In the genomic region with DNA sequence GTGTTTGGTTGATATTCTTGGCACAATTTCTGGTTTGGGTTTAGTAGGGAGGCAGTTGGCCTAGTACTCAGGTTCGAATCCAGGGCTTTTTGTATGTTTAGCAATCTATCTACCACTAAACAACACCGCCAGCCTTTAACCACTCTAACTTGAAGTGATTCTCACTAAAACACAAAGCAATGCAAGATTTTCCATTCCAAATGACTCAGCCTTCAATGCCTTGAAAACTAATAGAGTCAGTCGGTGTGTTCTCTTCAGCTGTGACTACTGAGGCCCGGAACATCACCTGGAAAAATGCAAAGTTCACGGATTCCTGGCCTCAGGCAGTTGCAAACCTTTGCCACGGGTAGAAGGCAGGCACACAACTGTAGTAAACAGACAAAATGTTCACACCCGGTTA, we compare ENCODE assay signal across 34 mouse cellular contexts. TPM values are rescaled to one million over a fixed set of nuclear protein-coding genes. Genes with fewer than 3 reads are reported as not detected.
A peak's percentile ranks its signal among the peaks of the same experiment; 100 is the strongest.
DNase-seq lines count a peak whose midpoint lies in the region; ATAC-seq and TF ChIP-seq lines count a peak whose summit lies in the region.
"Had no signal": no experiment of that assay in that cellular context is flagged by ENCODE, and none has a peak within 500 bp of the region (broad histone marks: within the 10 kb centered on the region; RNA-seq: fewer than 3 reads in every experiment).

No protein-coding gene starts in this region.

- no peak for ATAC-seq in hindbrain, postnatal 0 days
- no peak for ATAC-seq in hindbrain, embryonic 12.5 days (ENCODE audit: low FRiP score)
- ATAC-seq in neural tube, embryonic 13.5 days (ENCODE audit: low read depth), result no peak
- ATAC-seq: forebrain, embryonic 15.5 days; inflammation-experienced regulatory T-cells, adult 6 months; lung, postnatal 0 days; Patski had no signal

- H3K4me1 ChIP-seq in hindbrain, postnatal 0 days (ENCODE audit: insufficient read depth, low read length), result 0 out of 2 replicates have a peak, but pooled peaks cover 5% of the 10 kb centered on the region
- H3K4me1 ChIP-seq in hindbrain, embryonic 12.5 days, result peaks cover 14% of the 10 kb centered on the region; the same call in 1 of the 2 replicates
- H3K4me1 ChIP-seq in neural tube, embryonic 13.5 days (replicated peaks), result peaks cover 24% of the 10 kb centered on the region

- peak overlapping the region; percentile 36; the same call in 1 of the 2 replicates for H3K27ac ChIP-seq in hindbrain, postnatal 0 days
- no peak overlapping the region for H3K27ac ChIP-seq in hindbrain, embryonic 12.5 days
- H3K27ac ChIP-seq in neural tube, embryonic 13.5 days (replicated peaks), result no peak overlapping the region
- H3K27ac ChIP-seq: embryonic facial prominence, embryonic 13.5 days; forebrain, embryonic 10.5 days; forebrain, embryonic 15.5 days; limb, embryonic 13.5 days; stomach, postnatal 0 days had no signal

- peak; percentile 34 for DNase-seq in heart, adult 11 months
- no peak for DNase-seq in heart, adult 9 months (ENCODE audit: low spot score in 2 of 2)
- DNase-seq in hindbrain, postnatal 0 days (ENCODE audit: low spot score), result no peak
- DNase-seq in neural tube, embryonic 10.5 days (ENCODE audit: extremely low spot score, low spot score), result no peak
- DNase-seq in kidney, postnatal 10 days, result no peak
- DNase-seq: adrenal gland, postnatal 36 days; cerebellum, adult 18-20 months; cerebellum, postnatal 10 days; heart, postnatal 36 days; kidney, adult 11 months; kidney, postnatal 25 days; lung, postnatal 4 days; right cerebral cortex, postnatal 4 days; thymus, adult 18-20 months; thymus, postnatal 36 days had no signal

- H3K36me3 ChIP-seq in hindbrain, postnatal 0 days (ENCODE audit: insufficient read depth, low read length), result no peaks in the 10 kb centered on the region
- no peaks in the 10 kb centered on the region for H3K36me3 ChIP-seq in hindbrain, embryonic 12.5 days
- no peaks in the 10 kb centered on the region for H3K36me3 ChIP-seq in neural tube, embryonic 13.5 days
- H3K36me3 ChIP-seq: embryonic facial prominence, embryonic 13.5 days; forebrain, embryonic 10.5 days; forebrain, embryonic 15.5 days; limb, embryonic 13.5 days had no signal

- no peak for TF ChIP-seq CTCF in hindbrain, postnatal 0 days (IDR thresholded peaks at IDR 0.05; ENCODE audit: low read depth)

- no peaks in the 10 kb centered on the region for H3K27me3 ChIP-seq in hindbrain, postnatal 0 days (ENCODE audit: insufficient read depth, low read length)
- no peaks in the 10 kb centered on the region for H3K27me3 ChIP-seq in hindbrain, embryonic 12.5 days
- no peaks in the 10 kb centered on the region for H3K27me3 ChIP-seq in neural tube, embryonic 13.5 days
- H3K27me3 ChIP-seq: embryonic facial prominence, embryonic 13.5 days; forebrain, embryonic 15.5 days; limb, embryonic 13.5 days; Patski had no signal

- no peak overlapping the region for H3K4me2 ChIP-seq in hindbrain, postnatal 0 days (ENCODE audit: low read depth, low read length)
- no peak overlapping the region for H3K4me2 ChIP-seq in hindbrain, embryonic 12.5 days (replicated peaks)
- peak overlapping the region; percentile 30 for H3K4me2 ChIP-seq in neural tube, embryonic 13.5 days
- H3K4me2 ChIP-seq: embryonic facial prominence, embryonic 13.5 days; forebrain, embryonic 15.5 days; heart, embryonic 11.5 days; limb, embryonic 13.5 days; liver, embryonic 11.5 days had no signal

- H3K4me3 ChIP-seq in hindbrain, postnatal 0 days (ENCODE audit: low read length), result no peak overlapping the region
- no peak overlapping the region for H3K4me3 ChIP-seq in hindbrain, embryonic 12.5 days
- H3K4me3 ChIP-seq in neural tube, embryonic 13.5 days, result no peak overlapping the region
- H3K4me3 ChIP-seq: embryonic facial prominence, embryonic 13.5 days; forebrain, embryonic 10.5 days; forebrain, embryonic 15.5 days; limb, embryonic 13.5 days; megakaryocyte, embryonic 14.5 days had no signal

- no peak overlapping the region for H3K9ac ChIP-seq in hindbrain, postnatal 0 days (replicated peaks; ENCODE audit: low read length)
- H3K9ac ChIP-seq in hindbrain, embryonic 12.5 days, result no peak overlapping the region
- H3K9ac ChIP-seq in neural tube, embryonic 13.5 days, result no peak overlapping the region
- H3K9ac ChIP-seq: embryonic facial prominence, embryonic 13.5 days; forebrain, embryonic 15.5 days; limb, embryonic 13.5 days had no signal

- H3K9me3 ChIP-seq in hindbrain, postnatal 0 days (ENCODE audit: low read length), result no peaks in the 10 kb centered on the region
- no peaks in the 10 kb centered on the region for H3K9me3 ChIP-seq in hindbrain, embryonic 12.5 days (replicated peaks)
- no peaks in the 10 kb centered on the region for H3K9me3 ChIP-seq in neural tube, embryonic 13.5 days
- H3K9me3 ChIP-seq: embryonic facial prominence, embryonic 13.5 days; forebrain, embryonic 10.5 days; forebrain, embryonic 15.5 days; limb, embryonic 13.5 days; megakaryocyte, embryonic 14.5 days had no signal

- 70% methylated on average over 7 of the region's 7 CpGs for WGBS in hindbrain, postnatal 0 days
- WGBS in hindbrain, embryonic 12.5 days, result 86% methylated on average over 7 of the region's 7 CpGs
- 84% methylated on average over 7 of the region's 7 CpGs for WGBS in neural tube, embryonic 13.5 days

RNA-seq across cellular contexts. Expression of a gene that starts 3.2 kb away (rescaled TPM):
- 8.1 and 12.2 TPM in 2 replicates for total RNA-seq in hindbrain, postnatal 0 days (2014; rRNA removed)
- polyA plus RNA-seq in hindbrain, postnatal 0 days (2015; fragmentation: Nextera tagmentation; extraction: Ambion mirVana), result 1.5 and 2.7 TPM in 2 replicates
- polyA plus RNA-seq in hindbrain, embryonic 12.5 days (2016; fragmentation: Nextera tagmentation; extraction: Ambion mirVana), result 0.65 and 0.89 TPM in 2 replicates
- polyA plus RNA-seq in neural tube, embryonic 13.5 days (2015; fragmentation: Nextera tagmentation; extraction: Ambion mirVana), result 1.9 and 4.1 TPM in 2 replicates
- total RNA-seq: common myeloid progenitor, adult 5-6 weeks; gastrocnemius, postnatal 4 days; heart, postnatal 36 days; MEL; monocyte, adult 5-6 weeks had no signal
- polyA plus RNA-seq: embryonic facial prominence, embryonic 13.5 days; heart, embryonic 11.5 days; inflammation-experienced regulatory T-cells, adult 6 months; kidney, embryonic 14.5 days; liver, embryonic 11.5 days; lung, postnatal 0 days; spleen, adult 2 months had no signal

RNA-seq across cellular contexts. Expression of a gene that starts 37.3 kb away (rescaled TPM):
- total RNA-seq in hindbrain, postnatal 0 days (2014; rRNA removed), result 23.2 and 29.4 TPM in 2 replicates
- 23.8 and 27.9 TPM in 2 replicates for polyA plus RNA-seq in hindbrain, postnatal 0 days (2015; fragmentation: Nextera tagmentation; extraction: Ambion mirVana)
- 21.9 and 29.4 TPM in 2 replicates for polyA plus RNA-seq in hindbrain, embryonic 12.5 days (2016; fragmentation: Nextera tagmentation; extraction: Ambion mirVana)
- 23.1 and 28.2 TPM in 2 replicates for polyA plus RNA-seq in neural tube, embryonic 13.5 days (2015; fragmentation: Nextera tagmentation; extraction: Ambion mirVana)
